Mouse (Mus musculus) urinary bladder, adult 2 months (tissue): ENCODE measurements around the gene Zfp367. TPM values are rescaled to one million over a fixed set of nuclear protein-coding genes. Genes with fewer than 3 reads are reported as not detected.

ENCODE experiments used
- DNase-seq: peaks from one replicate; pipeline ENCODE4 v3.0.0; 2022; ENCODE audit warnings: low spot score
- polyA plus RNA-seq: library from polyadenylated mRNA; depleted of rRNA; stranded (reverse); fragments of >200 nt; gene quantifications from 2 replicates; pipeline ENCODE4 v1.2.3, GENCODE M21; 2012; rRNA removed

Zfp367 gene
- polyA plus RNA-seq, 1 experiment = 30.0 TPM

DNA sequence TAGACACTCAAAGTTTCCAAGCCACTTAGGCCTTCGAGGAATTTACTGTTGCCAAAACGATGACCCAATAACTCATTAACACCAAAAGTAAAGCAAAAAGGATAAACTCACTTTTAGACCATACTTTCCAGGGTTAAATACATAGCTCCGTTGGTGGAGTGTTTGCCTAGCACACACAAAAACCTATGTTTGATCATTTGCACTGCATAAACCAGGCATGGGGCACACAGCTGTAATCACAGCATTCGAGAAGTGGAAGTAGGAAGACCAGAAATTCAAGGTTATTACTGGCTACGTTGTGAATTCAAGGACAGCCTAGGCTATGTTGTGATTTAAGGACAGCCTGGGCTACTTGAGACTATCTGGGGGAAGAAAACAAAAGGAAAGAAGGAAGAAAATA is 62.7 kb downstream of the Zfp367 start:
- no peak for DNase-seq

DNA sequence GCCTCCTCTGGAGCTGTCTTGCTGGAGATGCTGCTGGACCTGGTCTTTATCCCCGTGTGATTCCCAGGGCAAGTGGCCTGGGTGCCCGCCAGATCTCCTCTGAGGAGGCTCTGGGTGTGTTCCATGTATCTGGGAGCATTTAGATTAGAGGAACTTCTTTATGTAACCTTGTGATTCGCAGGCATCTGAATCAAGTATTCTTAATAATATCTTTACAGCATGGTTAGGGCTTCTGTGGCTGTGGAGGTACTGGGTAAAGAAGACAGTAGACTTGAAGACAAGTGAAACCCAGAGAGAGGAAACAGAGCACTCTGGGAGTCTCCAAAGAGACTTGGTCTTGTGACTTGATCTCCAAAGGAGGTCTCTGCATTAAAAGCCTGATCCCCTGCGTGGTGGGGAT is 63.9 kb downstream of the Zfp367 start, which contains the start of gene Hsd17b3:
Gene Hsd17b3, minus strand, starts transcription at position 101 of the 400 bp plus-strand sequence.
- DNase-seq = no peak

GRCm38 (mm10) chr13:64088057-64088456 is 64.9 kb downstream of the Zfp367 start:
- no peak for DNase-seq

DNA sequence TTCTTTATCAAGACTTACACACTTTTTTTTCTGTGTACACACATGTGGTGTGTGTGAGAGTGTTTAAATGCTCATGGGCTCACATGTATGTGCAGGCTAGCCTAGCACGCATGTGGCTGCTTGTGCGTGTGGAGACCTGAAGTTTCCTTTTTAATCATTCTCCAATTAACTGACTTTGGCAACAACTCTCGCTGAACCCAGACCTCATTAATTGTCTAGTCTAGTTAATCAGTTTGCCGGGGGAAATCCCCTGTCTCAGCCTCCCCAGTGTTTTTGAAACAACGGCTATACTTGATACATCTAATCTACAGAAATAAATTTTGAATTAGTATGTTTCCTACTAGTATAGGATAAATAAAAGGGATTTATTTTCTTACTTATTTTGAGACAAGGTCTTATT is 67.0 kb downstream of the Zfp367 start:
- DNase-seq = no peak

DNA sequence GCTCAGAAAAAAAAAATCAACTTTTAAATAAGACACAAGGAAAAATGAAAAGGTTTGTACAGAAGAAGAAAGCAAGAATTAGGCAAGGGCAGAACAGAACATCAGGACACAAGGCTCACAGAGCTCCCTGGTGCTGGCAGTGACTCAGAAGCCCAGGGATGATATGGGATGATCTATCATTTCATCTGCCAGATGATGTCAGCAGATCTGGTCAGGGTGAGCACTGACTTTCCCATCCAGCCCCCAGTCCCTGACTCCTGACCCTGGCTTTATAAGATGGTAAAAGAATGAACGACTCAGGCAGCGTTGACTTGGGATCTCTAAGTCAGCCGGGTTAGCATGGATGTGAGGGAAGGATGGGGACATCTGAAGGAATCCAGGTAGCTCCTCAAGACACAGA is 69.7 kb downstream of the Zfp367 start:
- DNase-seq = no peak

Other genes starting within 250 kb of the Zfp367 start
- gene Hsd17b3, start 64.0 kb downstream of the Zfp367 start, polyA plus RNA-seq = not detected in 2 replicates
- gene Slc35d2, start 23.8 kb downstream of the Zfp367 start, polyA plus RNA-seq = 13.8 and 16.4 TPM in 2 replicates
- gene Habp4, start 8.6 kb upstream of the Zfp367 start, polyA plus RNA-seq = 37.5 and 41.9 TPM in 2 replicates
- gene Cdc14b, start 122.1 kb upstream of the Zfp367 start, polyA plus RNA-seq = 11.7 and 12.5 TPM in 2 replicates
- 52.8 and 61.5 TPM in 2 replicates for gene Aaed1, start 159.5 kb upstream of the Zfp367 start, polyA plus RNA-seq
- gene Ctsl, start 217.7 kb upstream of the Zfp367 start, polyA plus RNA-seq = 265 and 306 TPM in 2 replicates